ENCODE assay signal across 9 mouse cellular contexts in the genomic region with DNA sequence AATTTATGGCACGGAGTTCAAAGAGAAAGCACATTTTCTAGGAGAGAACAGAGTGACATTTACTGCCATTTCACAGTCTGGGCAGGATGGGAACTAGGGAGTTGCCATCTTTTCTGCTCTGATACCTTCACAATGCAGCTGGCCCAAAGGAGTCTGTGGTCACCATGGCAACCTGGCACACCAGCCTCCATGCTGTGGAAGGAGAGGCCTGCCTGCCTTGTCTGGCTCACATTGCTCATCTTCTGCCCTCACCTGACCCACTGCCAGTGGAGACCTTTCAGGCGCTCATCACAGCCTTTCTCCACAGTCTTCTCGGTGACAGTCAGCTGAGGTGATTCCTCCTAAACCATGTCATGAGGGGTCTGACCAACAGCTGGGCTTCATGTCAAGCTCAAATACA.
A peak's percentile ranks its signal among the peaks of the same experiment; 100 is the strongest.
DNase-seq lines count a peak whose midpoint lies in the region; ATAC-seq and TF ChIP-seq lines count a peak whose summit lies in the region.
"Had no signal": no experiment of that assay in that cellular context is flagged by ENCODE, and none has a peak within 500 bp of the region (broad histone marks: within the 10 kb centered on the region; RNA-seq: fewer than 3 reads in every experiment).

No protein-coding gene starts in this region.

- WGBS in lung, embryonic 14.5 days: 55% methylated on average over 3 of the region's 3 CpGs
- 74% methylated on average over 3 of the region's 3 CpGs for WGBS in lung, adult 2 months
- 60% methylated on average over 3 of the region's 3 CpGs for WGBS in forebrain, embryonic 10.5 days
- 29% methylated on average over 3 of the region's 3 CpGs for WGBS in neural tube, embryonic 12.5 days

- DNase-seq in lung, embryonic 14.5 days: peak; percentile 6
- no peak for DNase-seq in lung, adult 2 months
- peak; percentile 50 for DNase-seq in forebrain, embryonic 10.5 days (ENCODE audit: extremely low spot score, low spot score)
- DNase-seq in layer of hippocampus, adult 8-10 months (ENCODE audit: low spot score in 2 of 2): peak; percentile 68 to 75
- no peak for DNase-seq in thymus, postnatal 10 days (ENCODE audit: low spot score in 2 of 2)
- DNase-seq in thymus, postnatal 0 days (ENCODE audit: low spot score): no peak
- no peak for DNase-seq in thymus, postnatal 36 days

- no peaks in the 10 kb centered on the region for H3K4me1 ChIP-seq in lung, embryonic 14.5 days (ENCODE audit: insufficient read depth)
- H3K4me1 ChIP-seq in lung, adult 2 months (ENCODE audit: control insufficient read depth, insufficient read depth, low read length): no peaks in the 10 kb centered on the region
- H3K4me1 ChIP-seq in forebrain, embryonic 10.5 days: peaks cover 56% of the 10 kb centered on the region
- peaks cover 39% of the 10 kb centered on the region for H3K4me1 ChIP-seq in neural tube, embryonic 12.5 days
- H3K4me1 ChIP-seq: lung, embryonic 15.5 days had no signal

- H3K27me3 ChIP-seq in lung, embryonic 14.5 days (ENCODE audit: insufficient read depth, low read length): no peaks in the 10 kb centered on the region
- H3K27me3 ChIP-seq in forebrain, embryonic 10.5 days (ENCODE audit: poor library complexity, severe bottlenecking): peaks cover 12% of the 10 kb centered on the region
- no peaks in the 10 kb centered on the region for H3K27me3 ChIP-seq in neural tube, embryonic 12.5 days (replicated peaks)
- H3K27me3 ChIP-seq: lung, embryonic 15.5 days had no signal

- H3K4me3 ChIP-seq in lung, embryonic 14.5 days (ENCODE audit: low read depth, low read length): no peak overlapping the region
- no peak overlapping the region for H3K4me3 ChIP-seq in lung, adult 2 months (replicated peaks; ENCODE audit: extremely low read depth, low read depth, low read length)
- no peak overlapping the region for H3K4me3 ChIP-seq in forebrain, embryonic 10.5 days
- no peak overlapping the region for H3K4me3 ChIP-seq in neural tube, embryonic 12.5 days
- H3K4me3 ChIP-seq: lung, embryonic 15.5 days had no signal

- H3K36me3 ChIP-seq in lung, embryonic 14.5 days (ENCODE audit: insufficient read depth): no peaks in the 10 kb centered on the region
- H3K36me3 ChIP-seq in forebrain, embryonic 10.5 days (replicated peaks): no peaks in the 10 kb centered on the region
- no peaks in the 10 kb centered on the region for H3K36me3 ChIP-seq in neural tube, embryonic 12.5 days
- H3K36me3 ChIP-seq: lung, embryonic 15.5 days had no signal

- H3K4me2 ChIP-seq in lung, embryonic 14.5 days: no peak overlapping the region
- H3K4me2 ChIP-seq in neural tube, embryonic 12.5 days (replicated peaks): peak overlapping the region; percentile 19; the same call in 1 of the 2 replicates
- H3K4me2 ChIP-seq: lung, embryonic 15.5 days had no signal

- TF ChIP-seq POLR2A in lung, adult 2 months (IDR thresholded peaks at IDR 0.05; ENCODE audit: borderline replicate concordance, extremely low read depth, low read depth, low read length): no peak

- no peak for TF ChIP-seq CTCF in lung, embryonic 14.5 days (IDR thresholded peaks at IDR 0.05; ENCODE audit: low read depth)
- no peak for TF ChIP-seq CTCF in lung, adult 2 months (IDR thresholded peaks at IDR 0.05; ENCODE audit: insufficient read depth, low read length)

- H3K9ac ChIP-seq in lung, embryonic 14.5 days: no peak overlapping the region
- H3K9ac ChIP-seq in neural tube, embryonic 12.5 days: no peak overlapping the region
- H3K9ac ChIP-seq: lung, embryonic 15.5 days had no signal

- no peak overlapping the region for H3K27ac ChIP-seq in lung, embryonic 14.5 days (ENCODE audit: low read depth)
- peak overlapping the region; percentile 20; the same call in 1 of the 2 replicates for H3K27ac ChIP-seq in forebrain, embryonic 10.5 days
- H3K27ac ChIP-seq in neural tube, embryonic 12.5 days: no peak overlapping the region; the same call in 1 of the 2 replicates
- H3K27ac ChIP-seq: lung, embryonic 15.5 days had no signal

- no peaks in the 10 kb centered on the region for H3K9me3 ChIP-seq in lung, embryonic 14.5 days (ENCODE audit: low read depth, low read length)
- no peaks in the 10 kb centered on the region for H3K9me3 ChIP-seq in forebrain, embryonic 10.5 days
- no peaks in the 10 kb centered on the region for H3K9me3 ChIP-seq in neural tube, embryonic 12.5 days
- H3K9me3 ChIP-seq: lung, embryonic 15.5 days had no signal

- ATAC-seq in lung, embryonic 14.5 days (ENCODE audit: insufficient read depth): peak; percentile 28; the same call in 1 of the 2 replicates
- peak; percentile 90 for ATAC-seq in neural tube, embryonic 12.5 days (ENCODE audit: low FRiP score, low read depth)

Comparison
In these comparisons a context has a peak if more than half of its experiments do, and no peak if none do; other contexts are left out.
1. DNase-seq: peak in lung, embryonic 14.5 days (single experiment), forebrain, embryonic 10.5 days (single experiment) and layer of hippocampus, adult 8-10 months (2 of 2); none in lung, adult 2 months (single experiment), thymus, postnatal 10 days (0 of 2), thymus, postnatal 0 days (single experiment) and thymus, postnatal 36 days (0 of 2).